Mouse (Mus musculus): ENCODE data around the gene Cenpt. TPM values are rescaled to one million over a fixed set of nuclear protein-coding genes. Genes with fewer than 3 reads are reported as not detected.

The Cenpt gene
- polyA plus RNA-seq, 1 experiment = 35.7 TPM

DNA sequence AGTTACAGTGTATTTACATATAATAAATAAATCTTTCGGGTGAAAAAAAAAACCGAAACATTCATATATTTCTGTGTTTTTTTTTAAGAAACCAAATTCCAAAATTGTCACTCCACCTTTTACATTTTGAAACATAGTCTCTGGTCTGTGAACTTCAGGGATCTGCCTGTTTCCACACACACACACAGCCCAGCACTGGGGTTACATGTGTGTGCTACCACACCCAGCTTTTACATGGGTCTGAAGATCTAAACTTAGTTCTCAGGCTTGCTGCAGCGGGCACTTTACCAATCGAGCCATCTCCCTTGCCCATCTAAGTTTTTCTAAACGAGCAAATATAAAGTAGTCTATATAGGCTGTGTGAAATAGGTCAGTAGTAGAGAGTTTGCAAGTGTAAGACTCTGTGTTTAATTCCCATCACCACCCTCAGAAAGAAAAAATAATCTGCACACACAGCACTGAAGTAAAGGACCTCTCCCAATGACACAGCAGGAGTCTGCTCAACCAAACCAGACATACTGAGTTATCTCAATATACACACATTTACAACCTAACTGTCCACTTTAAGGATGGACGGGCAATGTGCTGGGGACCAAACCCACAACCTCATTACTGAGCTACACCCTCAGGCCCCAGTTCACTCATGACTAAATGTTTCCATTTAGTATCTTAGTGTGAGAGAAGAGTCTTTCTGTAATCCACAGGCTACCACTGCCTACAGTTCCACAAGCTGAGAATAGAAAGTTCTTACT lies 51.7 kb downstream of the Cenpt start:
- Histone ChIP-seq H3K27me3 (ENCODE audit: control insufficient read depth, insufficient read depth, insufficient read length) (no peaks in the 10 kb centered on the region), H3K79me3 (ENCODE audit: low read depth) (peaks cover 9% of the 10 kb centered on the region), H3K79me2 (ENCODE audit: control insufficient read depth, insufficient read depth) (peaks cover 43% of the 10 kb centered on the region), H3ac (ENCODE audit: control insufficient read depth, insufficient read length, low read depth) (no peak overlapping the region), H3K36me3 (ENCODE audit: control insufficient read depth, insufficient read depth) (peaks cover 11% of the 10 kb centered on the region), H3K4me3 (ENCODE audit: insufficient read depth, poor library complexity, severe bottlenecking) (no peak overlapping the region)
- no peak for TF ChIP-seq USF1 (IDR thresholded peaks at IDR 0.05; ENCODE audit: low read depth)
- no peak for TF ChIP-seq CEBPB (IDR thresholded peaks at IDR 0.05; ENCODE audit: low read depth)
- TF ChIP-seq CTCF (IDR thresholded peaks at IDR 0.05; ENCODE audit: control insufficient read depth, insufficient read depth, insufficient read length) = no peak
- no peak for TF ChIP-seq MYOG (IDR thresholded peaks at IDR 0.05; ENCODE audit: control insufficient read depth, extremely low read depth, insufficient read length)
- TF ChIP-seq MAX (IDR thresholded peaks at IDR 0.05) = no peak
- TF ChIP-seq FOSL1 (IDR thresholded peaks at IDR 0.05; ENCODE audit: insufficient read depth, low read length, poor library complexity, severe bottlenecking) = no peak
- TF ChIP-seq MYOD1 (IDR thresholded peaks at IDR 0.05; ENCODE audit: control insufficient read depth, insufficient read length, low read depth) = no peak

DNA sequence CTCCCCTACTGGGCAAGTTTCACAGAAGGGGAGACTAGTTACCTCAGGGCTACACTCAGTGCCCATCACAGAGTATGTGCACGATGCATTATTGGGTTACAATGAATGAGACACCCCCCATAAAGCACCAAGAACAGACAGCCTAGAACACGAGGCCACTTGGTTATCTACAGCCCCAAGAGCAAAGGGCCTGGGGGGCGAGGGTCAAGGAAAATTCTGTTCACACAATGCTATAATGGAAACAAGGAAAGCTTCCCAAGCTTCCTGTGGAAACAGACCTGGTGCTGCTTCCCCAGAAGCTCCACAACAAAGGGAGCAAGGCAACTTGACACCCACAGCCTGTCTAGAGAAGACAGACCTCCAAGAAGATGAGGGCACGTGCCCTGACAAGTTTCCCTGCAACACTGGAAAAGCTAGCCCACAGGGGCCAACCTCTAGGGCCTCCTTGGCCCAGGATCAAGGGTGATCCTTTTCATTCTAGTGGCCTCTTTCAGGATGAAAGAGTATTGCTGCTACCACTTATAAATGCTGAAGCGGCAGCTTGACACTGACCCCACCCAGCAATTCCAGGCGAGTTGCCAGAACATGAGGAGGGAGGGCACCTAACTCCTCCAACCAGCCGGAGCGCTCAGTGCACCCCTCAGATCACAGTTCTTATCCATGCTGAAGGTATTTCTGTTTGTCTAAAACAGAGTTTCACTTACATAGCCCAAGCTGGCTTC lies 53.8 kb downstream of the Cenpt start:
- TF ChIP-seq MYOG (IDR thresholded peaks at IDR 0.05; ENCODE audit: control insufficient read depth, extremely low read depth, insufficient read length) (no peak), MYOD1 (IDR thresholded peaks at IDR 0.05; ENCODE audit: control insufficient read depth, insufficient read length, low read depth) (no peak)

DNA sequence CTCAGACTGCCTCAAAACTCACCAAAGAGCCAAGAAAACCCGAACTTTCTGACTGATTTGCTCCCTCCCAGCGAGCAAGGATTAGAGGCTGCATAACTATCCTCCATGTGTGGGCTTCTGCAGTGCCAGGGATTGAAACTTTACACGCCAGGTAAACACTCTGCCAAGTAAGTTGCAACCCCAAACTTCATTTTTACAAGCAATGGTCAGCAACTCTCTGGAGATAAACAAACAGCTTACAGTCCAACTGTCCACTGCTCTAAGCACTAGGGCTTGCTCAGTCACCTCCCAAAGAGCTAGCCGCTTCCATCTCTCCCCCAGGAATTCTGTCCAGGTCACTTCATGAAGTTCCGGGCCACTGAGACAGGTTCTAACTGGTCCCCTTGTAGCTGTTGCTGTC lies 54.7 kb downstream of the Cenpt start:
- peaks cover 41% of the 10 kb centered on the region for H3K79me2 ChIP-seq (ENCODE audit: control insufficient read depth, insufficient read depth)
- peaks cover 14% of the 10 kb centered on the region for H3K79me3 ChIP-seq (ENCODE audit: low read depth)
- no peak overlapping the region for H3K4me3 ChIP-seq (ENCODE audit: insufficient read depth, poor library complexity, severe bottlenecking)
- H3K36me3 ChIP-seq (ENCODE audit: control insufficient read depth, insufficient read depth) = peaks cover 2% of the 10 kb centered on the region
- H3K27me3 ChIP-seq (ENCODE audit: control insufficient read depth, insufficient read depth, insufficient read length) = no peaks in the 10 kb centered on the region
- no peak overlapping the region for H3ac ChIP-seq (ENCODE audit: control insufficient read depth, insufficient read length, low read depth)
- TF ChIP-seq CEBPB (IDR thresholded peaks at IDR 0.05; ENCODE audit: low read depth) (no peak), MYOD1 (IDR thresholded peaks at IDR 0.05; ENCODE audit: control insufficient read depth, insufficient read length, low read depth) (no peak), MYOG (IDR thresholded peaks at IDR 0.05; ENCODE audit: control insufficient read depth, extremely low read depth, insufficient read length) (no peak), USF1 (IDR thresholded peaks at IDR 0.05; ENCODE audit: low read depth) (no peak), FOSL1 (IDR thresholded peaks at IDR 0.05; ENCODE audit: insufficient read depth, low read length, poor library complexity, severe bottlenecking) (no peak), MAX (IDR thresholded peaks at IDR 0.05) (no peak), CTCF (IDR thresholded peaks at IDR 0.05; ENCODE audit: control insufficient read depth, insufficient read depth, insufficient read length) (no peak)

More for the DNA sequence above, 53.8 kb downstream of the Cenpt start:
- H3ac ChIP-seq (ENCODE audit: control insufficient read depth, insufficient read length, low read depth) = no peak overlapping the region
- H3K79me3 ChIP-seq (ENCODE audit: low read depth) = peaks cover 12% of the 10 kb centered on the region
- H3K36me3 ChIP-seq (ENCODE audit: control insufficient read depth, insufficient read depth) = peaks cover 2% of the 10 kb centered on the region
- H3K4me3 ChIP-seq (ENCODE audit: insufficient read depth, poor library complexity, severe bottlenecking) = no peak overlapping the region
- H3K27me3 ChIP-seq (ENCODE audit: control insufficient read depth, insufficient read depth, insufficient read length) = no peaks in the 10 kb centered on the region
- peaks cover 43% of the 10 kb centered on the region for H3K79me2 ChIP-seq (ENCODE audit: control insufficient read depth, insufficient read depth)

DNA sequence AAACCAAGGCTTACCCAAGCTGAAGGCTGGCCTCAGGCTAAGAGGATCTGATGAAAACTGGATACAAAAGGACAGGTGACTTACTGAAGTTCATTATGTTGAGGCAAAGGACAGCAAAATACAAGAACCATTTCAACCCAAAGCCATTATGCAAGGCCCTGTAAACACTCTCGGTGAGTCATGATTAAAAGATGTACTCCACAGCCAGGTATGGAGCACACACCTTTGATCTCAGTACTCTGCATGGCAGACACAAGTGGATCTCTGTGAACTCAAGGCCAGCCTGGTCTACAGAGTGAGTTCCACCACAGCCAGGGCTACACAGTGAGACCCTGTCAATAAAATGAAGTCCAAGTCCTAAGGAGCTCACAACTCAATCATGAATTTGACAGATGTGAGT lies 57.3 kb downstream of the Cenpt start:
- Histone ChIP-seq H3K36me3 (ENCODE audit: control insufficient read depth, insufficient read depth) (no peaks in the 10 kb centered on the region), H3K79me2 (ENCODE audit: control insufficient read depth, insufficient read depth) (peaks cover 36% of the 10 kb centered on the region), H3ac (ENCODE audit: control insufficient read depth, insufficient read length, low read depth) (no peak overlapping the region), H3K79me3 (ENCODE audit: low read depth) (peaks cover 13% of the 10 kb centered on the region), H3K27me3 (ENCODE audit: control insufficient read depth, insufficient read depth, insufficient read length) (no peaks in the 10 kb centered on the region), H3K4me3 (ENCODE audit: insufficient read depth, poor library complexity, severe bottlenecking) (no peak overlapping the region)
- no peak for TF ChIP-seq CTCF (IDR thresholded peaks at IDR 0.05; ENCODE audit: control insufficient read depth, insufficient read depth, insufficient read length)
- no peak for TF ChIP-seq MYOG (IDR thresholded peaks at IDR 0.05; ENCODE audit: control insufficient read depth, extremely low read depth, insufficient read length)
- no peak for TF ChIP-seq USF1 (IDR thresholded peaks at IDR 0.05; ENCODE audit: low read depth)
- TF ChIP-seq MAX (IDR thresholded peaks at IDR 0.05) = no peak

Other genes with a start within 250 kb of the Cenpt start
- gene Ripor1, start 248.0 kb downstream of the Cenpt start, polyA plus RNA-seq (2012; fragmentation: generic; extraction: Trizol) = 28.7 TPM
- gene Ctcf, start 216.7 kb downstream of the Cenpt start, polyA plus RNA-seq (2012; fragmentation: generic; extraction: Trizol) = 30.2 TPM
- gene Agrp, start 215.9 kb downstream of the Cenpt start, polyA plus RNA-seq (2012; fragmentation: generic; extraction: Trizol) = 0.18 TPM
- gene Carmil2, start 167.0 kb downstream of the Cenpt start, polyA plus RNA-seq (2012; fragmentation: generic; extraction: Trizol) = 0.49 TPM
- gene Acd, start 152.2 kb downstream of the Cenpt start, polyA plus RNA-seq (2012; fragmentation: generic; extraction: Trizol) = 30.4 TPM
- 16.4 TPM for gene Pard6a, start 152.1 kb downstream of the Cenpt start, polyA plus RNA-seq (2012; fragmentation: generic; extraction: Trizol)
- gene 4933405L10Rik, start 145.6 kb downstream of the Cenpt start, polyA plus RNA-seq (2012; fragmentation: generic; extraction: Trizol) = 0.09 TPM
- 24.8 TPM for gene Enkd1, start 145.1 kb downstream of the Cenpt start, polyA plus RNA-seq (2012; fragmentation: generic; extraction: Trizol)
- gene Gfod2, start 94.6 kb downstream of the Cenpt start, polyA plus RNA-seq (2012; fragmentation: generic; extraction: Trizol) = 8.2 TPM
- gene Ranbp10, start 25.9 kb downstream of the Cenpt start, polyA plus RNA-seq (2012; fragmentation: generic; extraction: Trizol) = 11.0 TPM
- 0.09 TPM for gene Tsnaxip1, start 25.5 kb downstream of the Cenpt start, polyA plus RNA-seq (2012; fragmentation: generic; extraction: Trizol)
- 48.2 TPM for gene Thap11, start 1.9 kb upstream of the Cenpt start, polyA plus RNA-seq (2012; fragmentation: generic; extraction: Trizol)
- gene Nutf2, start 7.3 kb upstream of the Cenpt start, polyA plus RNA-seq (2012; fragmentation: generic; extraction: Trizol) = 258 TPM
- gene Edc4, start 27.6 kb upstream of the Cenpt start, polyA plus RNA-seq (2012; fragmentation: generic; extraction: Trizol) = 31.3 TPM
- gene Nrn1l, start 40.3 kb upstream of the Cenpt start, polyA plus RNA-seq (2012; fragmentation: generic; extraction: Trizol) = 0.32 TPM
- 14.4 TPM for gene Pskh1, start 47.2 kb upstream of the Cenpt start, polyA plus RNA-seq (2012; fragmentation: generic; extraction: Trizol)
- 0.16 TPM for gene Ctrl, start 80.6 kb upstream of the Cenpt start, polyA plus RNA-seq (2012; fragmentation: generic; extraction: Trizol)
- 73.5 TPM for gene Psmb10, start 85.2 kb upstream of the Cenpt start, polyA plus RNA-seq (2012; fragmentation: generic; extraction: Trizol)
- 1.4 TPM for gene Lcat, start 90.1 kb upstream of the Cenpt start, polyA plus RNA-seq (2012; fragmentation: generic; extraction: Trizol)
- gene Slc12a4, start 112.8 kb upstream of the Cenpt start, polyA plus RNA-seq (2012; fragmentation: generic; extraction: Trizol) = 79.1 TPM
- not detected for gene Dpep3, start 126.2 kb upstream of the Cenpt start, polyA plus RNA-seq (2012; fragmentation: generic; extraction: Trizol)
- gene Dus2, start 138.1 kb upstream of the Cenpt start, polyA plus RNA-seq (2012; fragmentation: generic; extraction: Trizol) = 13.1 TPM
- gene Dpep2nb, start 152.7 kb upstream of the Cenpt start, polyA plus RNA-seq (2012; fragmentation: generic; extraction: Trizol) = 0.05 TPM
- gene Ddx28, start 158.6 kb upstream of the Cenpt start, polyA plus RNA-seq (2012; fragmentation: generic; extraction: Trizol) = 15.0 TPM
- 12.6 TPM for gene Nfatc3, start 205.6 kb upstream of the Cenpt start, polyA plus RNA-seq (2012; fragmentation: generic; extraction: Trizol)